Mouse (Mus musculus): Measurements from ENCODE around the gene Naf1. TPM values are rescaled to one million over a fixed set of nuclear protein-coding genes. Genes with fewer than 3 reads are reported as not detected.
A peak's percentile ranks its signal among the peaks of the same experiment; 100 is the strongest.

Naf1 gene
- 2.4 and 2.6 TPM in 2 replicates for polyA plus RNA-seq (2015; fragmentation: Nextera tagmentation; extraction: Ambion mirVana)

GRCm38 (mm10) chr8:66860023-66860422, at the start of gene Naf1:
Gene Naf1, plus strand, starts transcription at chr8:66860217.
- Histone ChIP-seq H3K4me1 (peaks cover 26% of the 10 kb centered on the region), H3K9me3 (no peaks in the 10 kb centered on the region), H3K36me3 (no peaks in the 10 kb centered on the region), H3K4me3 (peak within 1 kb of the TSS; percentile 99), H3K9ac (replicated peaks) (peak within 1 kb of the TSS; percentile 70), H3K27ac (replicated peaks) (peak within 1 kb of the TSS; percentile 76), H3K4me2 (replicated peaks) (peak within 1 kb of the TSS; percentile 92), H3K27me3 (no peaks in the 10 kb centered on the region)
- under 1% methylated on average over 37 of the region's 37 CpGs for WGBS
- ATAC-seq (replicated peaks) = peak; percentile 99

DNA sequence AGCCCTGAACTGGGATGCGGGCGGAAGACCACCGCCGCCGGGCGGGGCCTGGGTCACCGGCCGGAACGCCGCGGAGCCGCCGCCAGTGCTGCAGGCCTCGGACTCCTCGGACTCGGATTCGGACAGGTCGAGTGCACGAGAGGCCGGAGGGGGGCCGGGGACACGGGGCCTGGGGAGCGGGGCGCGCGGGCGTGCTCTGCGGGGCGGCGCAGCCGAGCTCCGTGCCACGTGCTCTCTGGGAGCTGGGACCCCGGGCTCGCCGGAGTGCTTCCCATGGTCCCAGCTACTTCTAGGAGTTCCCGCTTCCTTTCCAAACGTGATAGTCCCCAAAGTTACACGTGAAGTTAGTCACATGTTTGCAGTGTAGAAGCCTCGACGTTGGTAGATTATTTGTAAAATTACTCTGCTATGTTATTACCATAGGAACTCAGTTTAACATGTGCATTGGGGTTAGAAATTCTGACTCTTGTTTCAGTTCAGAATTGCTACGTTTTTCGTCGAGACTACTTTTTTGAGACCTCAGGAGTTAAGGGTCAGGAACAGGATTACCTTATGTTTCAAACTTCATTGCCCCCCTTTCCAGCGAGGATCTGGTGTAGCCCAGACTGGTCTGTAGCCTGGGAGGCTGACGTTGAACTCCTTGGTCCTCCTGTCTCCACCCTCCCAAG, 1.0 kb downstream of the Naf1 start:
- Histone ChIP-seq H3K9ac (replicated peaks) (peak overlapping the region; percentile 70), H3K36me3 (no peaks in the 10 kb centered on the region), H3K9me3 (no peaks in the 10 kb centered on the region), H3K4me3 (peak overlapping the region; percentile 99), H3K27me3 (no peaks in the 10 kb centered on the region), H3K27ac (replicated peaks) (no peak overlapping the region), H3K4me2 (replicated peaks) (peak overlapping the region; percentile 92), H3K4me1 (peaks cover 26% of the 10 kb centered on the region)
- WGBS = 2% methylated on average over 43 of the region's 46 CpGs
- peak; percentile 57 for ATAC-seq (replicated peaks)

GRCm38 (mm10) chr8:66861589-66862500, 1.8 kb downstream of the Naf1 start:
- ATAC-seq (replicated peaks) = no peak

GRCm38 (mm10) chr8:66863761-66864160, 3.7 kb downstream of the Naf1 start:
- Histone ChIP-seq H3K36me3 (0 out of 2 replicates have a peak, but pooled peaks cover 4% of the 10 kb centered on the region), H3K9me3 (no peaks in the 10 kb centered on the region), H3K27ac (replicated peaks) (no peak overlapping the region), H3K27me3 (no peaks in the 10 kb centered on the region), H3K4me1 (peaks cover 26% of the 10 kb centered on the region), H3K9ac (replicated peaks) (no peak overlapping the region), H3K4me3 (no peak overlapping the region), H3K4me2 (replicated peaks) (no peak overlapping the region)
- 96% methylated on average over 3 of the region's 3 CpGs for WGBS
- ATAC-seq (replicated peaks) = no peak

More at GRCm38 (mm10) chr8:66861589-66862500, 1.8 kb downstream of the Naf1 start:
- peak overlapping the region; percentile 92 for H3K4me2 ChIP-seq (replicated peaks)
- H3K4me1 ChIP-seq = peaks cover 26% of the 10 kb centered on the region
- H3K9ac ChIP-seq (replicated peaks) = no peak overlapping the region
- no peaks in the 10 kb centered on the region for H3K9me3 ChIP-seq
- H3K4me3 ChIP-seq = peak overlapping the region; percentile 99
- no peak overlapping the region for H3K27ac ChIP-seq (replicated peaks)
- no peaks in the 10 kb centered on the region for H3K27me3 ChIP-seq
- WGBS = 58% methylated on average over 5 of the region's 5 CpGs
- H3K36me3 ChIP-seq = 0 out of 2 replicates have a peak, but pooled peaks cover under 1% of the 10 kb centered on the region

GRCm38 (mm10) chr8:66865120-66865519, 5.1 kb downstream of the Naf1 start:
- Histone ChIP-seq H3K9ac (replicated peaks) (no peak overlapping the region), H3K36me3 (0 out of 2 replicates have a peak, but pooled peaks cover 4% of the 10 kb centered on the region), H3K9me3 (no peaks in the 10 kb centered on the region), H3K4me3 (no peak overlapping the region), H3K27me3 (no peaks in the 10 kb centered on the region), H3K4me2 (replicated peaks) (no peak overlapping the region), H3K4me1 (peaks cover 26% of the 10 kb centered on the region), H3K27ac (replicated peaks) (no peak overlapping the region)
- ATAC-seq (replicated peaks) = no peak
- 87% methylated on average over 1 of the region's 1 CpGs for WGBS

GRCm38 (mm10) chr8:66867679-66868078, 7.7 kb downstream of the Naf1 start:
- 0 out of 2 replicates have a peak, but pooled peaks cover 4% of the 10 kb centered on the region for H3K36me3 ChIP-seq
- ATAC-seq (replicated peaks) = no peak
- 0 out of 2 replicates have a peak, but pooled peaks cover 8% of the 10 kb centered on the region for H3K4me1 ChIP-seq
- WGBS = 82% methylated on average over 3 of the region's 3 CpGs
- no peak overlapping the region for H3K4me3 ChIP-seq
- H3K9me3 ChIP-seq = no peaks in the 10 kb centered on the region
- H3K9ac ChIP-seq (replicated peaks) = no peak overlapping the region
- H3K27me3 ChIP-seq = no peaks in the 10 kb centered on the region
- H3K4me2 ChIP-seq (replicated peaks) = no peak overlapping the region
- H3K27ac ChIP-seq (replicated peaks) = no peak overlapping the region

GRCm38 (mm10) chr8:66869211-66869932, 9.4 kb downstream of the Naf1 start:
- 7% methylated on average over 1 of the region's 1 CpGs for WGBS
- Histone ChIP-seq H3K9me3 (no peaks in the 10 kb centered on the region), H3K4me2 (replicated peaks) (no peak overlapping the region), H3K36me3 (0 out of 2 replicates have a peak, but pooled peaks cover 4% of the 10 kb centered on the region), H3K4me1 (no peaks in the 10 kb centered on the region), H3K4me3 (no peak overlapping the region), H3K9ac (replicated peaks) (no peak overlapping the region), H3K27me3 (no peaks in the 10 kb centered on the region), H3K27ac (replicated peaks) (no peak overlapping the region)
- no peak for ATAC-seq (replicated peaks)

DNA sequence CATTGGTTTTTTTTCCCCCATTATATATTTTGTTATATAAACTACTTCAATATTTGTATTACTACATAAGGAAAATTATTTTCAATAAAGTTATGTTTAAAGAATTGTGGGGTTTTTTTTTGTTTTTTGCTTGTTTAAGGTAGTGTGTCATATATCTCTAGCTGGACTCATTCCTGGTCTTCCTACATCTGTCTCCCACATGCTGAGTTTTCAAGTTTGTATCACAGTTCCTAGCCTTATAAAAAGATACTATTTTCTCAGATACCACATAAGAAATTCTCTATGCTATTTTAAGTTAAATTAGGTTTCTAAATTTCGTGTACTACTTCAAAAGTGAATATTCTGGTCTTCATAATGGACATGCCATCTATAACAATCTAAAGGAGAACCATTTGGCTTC, 23.8 kb downstream of the Naf1 start:
- H3K9ac ChIP-seq (replicated peaks) = no peak overlapping the region
- H3K4me2 ChIP-seq (replicated peaks) = no peak overlapping the region
- no peak for ATAC-seq (replicated peaks)
- H3K4me1 ChIP-seq = no peaks in the 10 kb centered on the region
- WGBS = 68% methylated on average over 1 of the region's 1 CpGs
- no peak overlapping the region for H3K27ac ChIP-seq (replicated peaks)
- H3K9me3 ChIP-seq = no peaks in the 10 kb centered on the region
- no peak overlapping the region for H3K4me3 ChIP-seq
- no peaks in the 10 kb centered on the region for H3K27me3 ChIP-seq
- 0 out of 2 replicates have a peak, but pooled peaks cover 3% of the 10 kb centered on the region for H3K36me3 ChIP-seq

DNA sequence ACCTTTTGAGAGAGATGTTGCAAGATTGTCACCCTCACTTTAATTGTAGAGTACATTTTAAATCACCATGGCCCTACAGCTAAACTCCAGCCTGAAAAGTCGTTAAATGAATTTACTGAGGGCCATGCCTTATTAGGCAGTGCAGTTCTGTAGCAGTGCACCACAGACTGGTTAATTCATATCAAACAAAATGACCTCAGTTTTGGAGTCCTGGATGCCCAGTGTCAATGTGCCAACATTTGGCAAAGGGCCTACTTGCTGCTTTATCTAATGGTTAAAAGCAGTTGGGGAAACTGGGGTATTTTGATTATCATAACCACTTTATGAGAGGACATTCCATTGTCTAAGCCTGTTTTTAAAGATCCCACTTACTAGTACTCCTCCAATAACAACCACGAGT, 31.9 kb downstream of the Naf1 start:
- no peaks in the 10 kb centered on the region for H3K27me3 ChIP-seq
- H3K4me3 ChIP-seq = no peak overlapping the region
- ATAC-seq (replicated peaks) = no peak
- H3K36me3 ChIP-seq = no peaks in the 10 kb centered on the region; the same call in 1 of the 2 replicates
- WGBS = 78% methylated on average over 2 of the region's 2 CpGs
- H3K9me3 ChIP-seq = no peaks in the 10 kb centered on the region
- H3K4me1 ChIP-seq = no peaks in the 10 kb centered on the region
- no peak overlapping the region for H3K4me2 ChIP-seq (replicated peaks)
- no peak overlapping the region for H3K27ac ChIP-seq (replicated peaks)
- no peak overlapping the region for H3K9ac ChIP-seq (replicated peaks)

DNA sequence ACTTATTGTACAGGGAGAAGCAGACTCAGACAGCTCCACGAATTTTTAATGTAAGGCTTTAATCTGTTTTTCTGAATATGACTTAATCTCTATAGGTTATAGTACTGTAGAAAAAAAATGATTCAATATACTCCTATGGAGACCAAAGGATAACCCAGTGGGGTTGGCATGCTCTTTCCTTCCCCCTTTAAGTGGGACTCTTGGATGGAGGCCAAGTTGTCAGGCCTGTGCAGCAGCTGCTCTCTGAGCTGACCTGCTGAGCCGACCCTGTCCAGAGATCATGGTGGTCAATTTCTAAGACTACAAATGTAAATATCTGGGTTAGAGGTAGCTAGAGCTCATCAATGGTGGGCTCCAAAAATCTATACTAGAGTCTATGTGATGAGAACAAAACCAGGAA, 45.0 kb downstream of the Naf1 start:
- Histone ChIP-seq H3K9ac (replicated peaks) (no peak overlapping the region), H3K36me3 (no peaks in the 10 kb centered on the region), H3K27me3 (no peaks in the 10 kb centered on the region), H3K4me3 (no peak overlapping the region), H3K9me3 (no peaks in the 10 kb centered on the region), H3K27ac (replicated peaks) (no peak overlapping the region), H3K4me1 (no peaks in the 10 kb centered on the region), H3K4me2 (replicated peaks) (no peak overlapping the region)
- 55% methylated on average over 2 of the region's 2 CpGs for WGBS
- ATAC-seq (replicated peaks) = no peak

GRCm38 (mm10) chr8:66905557-66905956, 45.5 kb downstream of the Naf1 start:
- H3K4me1 ChIP-seq = no peaks in the 10 kb centered on the region
- H3K4me3 ChIP-seq = no peak overlapping the region
- H3K27me3 ChIP-seq = no peaks in the 10 kb centered on the region
- H3K27ac ChIP-seq (replicated peaks) = no peak overlapping the region
- no peaks in the 10 kb centered on the region for H3K36me3 ChIP-seq
- no peaks in the 10 kb centered on the region for H3K9me3 ChIP-seq
- H3K4me2 ChIP-seq (replicated peaks) = no peak overlapping the region
- no peak for ATAC-seq (replicated peaks)
- WGBS = 90% methylated on average over 4 of the region's 4 CpGs
- no peak overlapping the region for H3K9ac ChIP-seq (replicated peaks)
